Mouse (Mus musculus) limb, embryonic 14.5 days (tissue): ENCODE results near the gene Slc24a4. TPM values are rescaled to one million over a fixed set of nuclear protein-coding genes. Genes with fewer than 3 reads are reported as not detected.
A peak's percentile ranks its signal among the peaks of the same experiment; 100 is the strongest.
"Not testable (repeated sequence)": the region's sequence is repeated elsewhere in the genome, so short reads cannot be mapped to it uniquely, and the experiment has no call there.

ENCODE experiments used
- ATAC-seq: fragments of 200-750 bp; cut with Nextera tagmentation; 2 replicates; pipeline ENCODE4 v1.8.0; 2017; ENCODE audit warnings: low read depth, moderate number of reproducible peaks, moderate TSS enrichment; ENCODE audit not compliant: low FRiP score
- DNase-seq: peaks from one replicate; pipeline ENCODE4 v3.0.0-alpha.2; 2015; ENCODE audit warnings: low spot score
- H3K27ac ChIP-seq: fragments of 300-500 bp; sonication (generic); replicated peaks from 2 replicates; pipeline ENCODE4 v1.5.1; 2014; ENCODE audit warnings: low read depth, mild to moderate bottlenecking, low read length, moderate library complexity, mixed read lengths
- H3K27me3 ChIP-seq: fragments of 300-500 bp; sonication (generic); 2 replicates; pipeline ENCODE4 v1.6.1; 2014; ENCODE audit warnings: low read length, mixed read lengths; ENCODE audit not compliant: control insufficient read depth, insufficient read depth
- H3K36me3 ChIP-seq: fragments of 300-500 bp; sonication (generic); 2 replicates; pipeline ENCODE4 v1.6.1; 2014; ENCODE audit warnings: mild to moderate bottlenecking, low read length, moderate library complexity, mixed read lengths; ENCODE audit not compliant: control insufficient read depth, insufficient read depth
- H3K4me1 ChIP-seq: fragments of 300-500 bp; sonication (generic); 2 replicates; pipeline ENCODE4 v1.6.1; 2014; ENCODE audit warnings: antibody characterized with exemption, low read length, mixed read lengths; ENCODE audit not compliant: control insufficient read depth, insufficient read depth
- H3K4me2 ChIP-seq: fragments of 300-500 bp; sonication (generic); replicated peaks from 2 replicates; pipeline ENCODE4 v1.6.1; 2014; ENCODE audit warnings: low read depth, mild to moderate bottlenecking, low read length, moderate library complexity; ENCODE audit not compliant: severe bottlenecking
- H3K4me3 ChIP-seq: fragments of 300-500 bp; sonication (generic); replicated peaks from 2 replicates; pipeline ENCODE4 v1.5.1; 2014; ENCODE audit warnings: low read length
- H3K9ac ChIP-seq: fragments of 300-500 bp; sonication (generic); 2 replicates; pipeline ENCODE4 v1.6.1; 2014; ENCODE audit warnings: mild to moderate bottlenecking, low read depth, low read length, moderate library complexity; ENCODE audit not compliant: severe bottlenecking
- H3K9me3 ChIP-seq: fragments of 300-500 bp; sonication (generic); 2 replicates; pipeline ENCODE4 v1.6.1; 2016; ENCODE audit warnings: low read length; ENCODE audit not compliant: control insufficient read depth
- POLR2A ChIP-seq: fragments of 200-500 bp; IDR thresholded peaks from 2 replicates; pipeline ENCODE4 v1.8.0; 2012; ENCODE audit warnings: inconsistent platforms, mild to moderate bottlenecking, moderate library complexity, borderline replicate concordance; ENCODE audit not compliant: insufficient read depth, insufficient read length; ENCODE audit errors: extremely low read depth
- WGBS: fragments of 180-500 bp; shearing (Covaris S2); extraction: QIAGEN DNeasy Blood & Tissue Kit; methylation state at CpG from one replicate; pipeline ENCODE4 v1.1.7; 2014; 5-methylcytosine and 5-hydroxymethylcytosine counted together
- polyA plus RNA-seq, 2 experiments: library from polyadenylated mRNA; depleted of rRNA in 1 of 2; stranded (reverse) in 1 of 2; unstranded in 1 of 2; fragments of >200 nt; fragmentation: Nextera tagmentation in 1 of 2; extraction: Ambion mirVana in 1 of 2; gene quantifications; 2 replicates each; pipeline versions ENCODE4 v1.2.1 to v1.2.3; 2012 to 2014

The Slc24a4 gene
- polyA plus RNA-seq, 2 experiments, result 0.77 to 1.7 TPM

GRCm38 (mm10) chr12:102206471-102206870 lies 77.9 kb downstream of the Slc24a4 start:
- no peak for TF ChIP-seq POLR2A
- Histone ChIP-seq H3K4me2 (no peak overlapping the region), H3K9ac (no peak overlapping the region), H3K4me3 (no peak overlapping the region), H3K36me3 (no peaks in the 10 kb centered on the region), H3K4me1 (no peaks in the 10 kb centered on the region), H3K27ac (no peak overlapping the region), H3K9me3 (no peaks in the 10 kb centered on the region), H3K27me3 (no peaks in the 10 kb centered on the region)
- ATAC-seq, result no peak
- 50% methylated on average over 1 of the region's 1 CpGs for WGBS
- DNase-seq, result no peak

GRCm38 (mm10) chr12:102207245-102207644 lies 78.7 kb downstream of the Slc24a4 start:
- no peak for ATAC-seq
- Histone ChIP-seq H3K4me3 (no peak overlapping the region), H3K9ac (no peak overlapping the region), H3K27me3 (no peaks in the 10 kb centered on the region), H3K4me2 (no peak overlapping the region), H3K9me3 (no peaks in the 10 kb centered on the region), H3K36me3 (no peaks in the 10 kb centered on the region), H3K4me1 (no peaks in the 10 kb centered on the region), H3K27ac (no peak overlapping the region)
- WGBS, result 85% methylated on average over 7 of the region's 7 CpGs
- no peak for DNase-seq
- TF ChIP-seq POLR2A, result no peak

DNA sequence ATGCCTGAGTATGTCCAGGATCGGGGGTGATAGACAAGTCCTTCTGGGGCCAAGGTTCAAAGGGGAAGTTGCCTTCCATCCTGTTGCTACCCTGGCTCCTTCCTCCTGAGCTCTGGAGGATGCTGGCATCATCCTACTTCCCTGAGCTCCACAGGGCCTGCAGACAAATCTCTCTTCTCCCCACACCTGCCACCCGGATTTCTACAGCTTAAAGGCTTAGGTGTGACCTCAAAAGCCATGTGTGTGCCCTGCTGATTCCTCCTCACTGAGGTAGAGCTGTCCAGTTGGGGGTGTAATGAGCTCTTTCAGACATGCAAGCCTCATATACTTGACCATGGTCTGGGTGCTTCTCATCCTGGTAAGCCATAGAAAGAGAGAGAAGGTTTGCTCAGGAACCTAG lies 82.3 kb downstream of the Slc24a4 start:
- Histone ChIP-seq H3K27me3 (no peaks in the 10 kb centered on the region), H3K4me1 (peaks cover 4% of the 10 kb centered on the region; the same call in 1 of the 2 replicates), H3K36me3 (no peaks in the 10 kb centered on the region), H3K4me2 (no peak overlapping the region), H3K27ac (no peak overlapping the region), H3K9me3 (no peaks in the 10 kb centered on the region), H3K9ac (no peak overlapping the region), H3K4me3 (no peak overlapping the region)
- no peak for TF ChIP-seq POLR2A
- ATAC-seq (no peak), DNase-seq (no peak)
- WGBS, result 76% methylated on average over 2 of the region's 2 CpGs

DNA sequence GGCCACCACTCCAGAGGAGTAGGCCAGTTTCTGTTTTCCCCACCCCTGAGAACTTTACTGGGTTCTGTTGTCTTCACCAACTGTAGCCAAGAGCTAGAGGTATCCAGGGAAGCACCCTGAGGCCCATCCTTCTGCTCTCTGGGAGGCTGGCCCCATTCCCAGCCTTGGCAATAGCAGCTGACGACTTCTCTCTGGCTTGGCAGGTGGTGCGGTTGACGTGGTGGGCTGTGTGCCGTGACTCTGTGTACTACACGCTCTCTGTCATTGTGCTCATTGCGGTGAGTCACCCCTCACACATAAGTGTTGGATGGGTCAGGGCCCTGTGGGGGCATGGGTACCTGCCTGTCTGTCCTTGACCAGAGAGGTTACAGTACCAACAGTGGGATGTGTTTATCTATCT lies 94.9 kb downstream of the Slc24a4 start:
- ATAC-seq, result no peak
- 94% methylated on average over 6 of the region's 6 CpGs for WGBS
- TF ChIP-seq POLR2A, result no peak
- Histone ChIP-seq H3K27ac (no peak overlapping the region), H3K4me2 (no peak overlapping the region), H3K9ac (no peak overlapping the region), H3K4me3 (no peak overlapping the region), H3K4me1 (no peaks in the 10 kb centered on the region), H3K36me3 (no peaks in the 10 kb centered on the region), H3K9me3 (no peaks in the 10 kb centered on the region), H3K27me3 (no peaks in the 10 kb centered on the region)
- no peak for DNase-seq

DNA sequence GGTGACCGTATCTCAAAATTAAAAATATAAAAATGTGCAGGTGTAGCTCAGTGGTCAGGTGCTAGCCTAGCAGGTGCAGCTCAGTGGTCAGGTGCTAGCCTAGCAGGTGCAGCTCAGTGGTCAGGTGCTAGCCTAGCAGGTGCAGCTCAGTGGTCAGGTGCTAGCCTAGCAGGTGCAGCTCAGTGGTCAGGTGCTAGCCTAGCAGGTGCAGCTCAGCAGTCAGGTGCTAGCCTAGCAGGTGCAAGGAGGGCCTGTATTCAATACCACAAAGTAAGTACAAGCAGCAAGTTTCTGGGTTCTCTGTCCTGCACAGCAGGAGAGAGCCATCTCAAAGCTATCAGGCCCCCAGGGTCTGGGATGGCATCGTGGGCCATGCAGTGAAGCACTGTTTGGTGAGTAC lies 95.6 kb downstream of the Slc24a4 start:
- not testable (repeated sequence) for H3K27ac ChIP-seq, H3K4me1 ChIP-seq, H3K27me3 ChIP-seq, DNase-seq, ATAC-seq, H3K9ac ChIP-seq, H3K4me2 ChIP-seq, H3K4me3 ChIP-seq, H3K36me3 ChIP-seq, H3K9me3 ChIP-seq
- WGBS, result 85% methylated on average over 2 of the region's 2 CpGs

GRCm38 (mm10) chr12:102225165-102225564 lies 96.6 kb downstream of the Slc24a4 start:
- Histone ChIP-seq H3K4me1 (no peaks in the 10 kb centered on the region), H3K4me2 (no peak overlapping the region), H3K27ac (no peak overlapping the region), H3K36me3 (no peaks in the 10 kb centered on the region), H3K4me3 (no peak overlapping the region), H3K27me3 (no peaks in the 10 kb centered on the region), H3K9me3 (no peaks in the 10 kb centered on the region), H3K9ac (no peak overlapping the region)
- DNase-seq (peak; percentile 32), ATAC-seq (no peak; the same call in 1 of the 2 replicates)
- TF ChIP-seq POLR2A, result no peak
- WGBS, result 37% methylated on average over 3 of the region's 3 CpGs
